Mouse (Mus musculus) intestine, embryonic 15.5 days (tissue): ENCODE data around the gene Artn. TPM values are rescaled to one million over a fixed set of nuclear protein-coding genes. Genes with fewer than 3 reads are reported as not detected.

Experiments used
- ATAC-seq: fragments of 200-750 bp; cut with Nextera tagmentation; 2 replicates; pipeline ENCODE4 v1.8.0; 2017; ENCODE audit warnings: moderate TSS enrichment, moderate library complexity
- H3K27ac ChIP-seq: fragments of 300-500 bp; sonication (generic); 2 replicates; pipeline ENCODE4 v1.5.1; 2015; ENCODE audit warnings: mild to moderate bottlenecking, inconsistent platforms
- H3K27me3 ChIP-seq: fragments of 300-500 bp; sonication (generic); replicated peaks from 2 replicates; pipeline ENCODE4 v1.6.1; 2015; ENCODE audit warnings: inconsistent platforms
- H3K36me3 ChIP-seq: fragments of 300-500 bp; sonication (generic); 2 replicates; pipeline ENCODE4 v1.6.1; 2015; ENCODE audit warnings: inconsistent platforms
- H3K4me1 ChIP-seq: fragments of 300-500 bp; sonication (generic); replicated peaks from 2 replicates; pipeline ENCODE4 v1.6.1; 2015; ENCODE audit warnings: inconsistent platforms
- H3K4me2 ChIP-seq: fragments of 300-500 bp; sonication (generic); replicated peaks from 2 replicates; pipeline ENCODE4 v1.6.1; 2015; ENCODE audit warnings: mild to moderate bottlenecking, inconsistent platforms
- H3K4me3 ChIP-seq: fragments of 300-500 bp; sonication (generic); replicated peaks from 2 replicates; pipeline ENCODE4 v1.5.1; 2015; ENCODE audit warnings: inconsistent platforms
- H3K9ac ChIP-seq: fragments of 300-500 bp; sonication (generic); 2 replicates; pipeline ENCODE4 v1.6.1; 2015; ENCODE audit warnings: inconsistent platforms
- H3K9me3 ChIP-seq: fragments of 300-500 bp; sonication (generic); 2 replicates; pipeline ENCODE4 v1.6.1; 2016; ENCODE audit warnings: inconsistent platforms
- WGBS: fragments of 180-500 bp; shearing (Covaris S2); methylation state at CpG from one replicate; pipeline ENCODE4 v1.1.7; 2015; 5-methylcytosine and 5-hydroxymethylcytosine counted together
- polyA plus RNA-seq: library from polyadenylated mRNA; unstranded; fragments of >200 nt; fragmentation: Nextera tagmentation; extraction: Ambion mirVana; gene quantifications from 2 replicates; pipeline ENCODE4 v1.2.1, GENCODE M21; 2015

Gene Artn
- polyA plus RNA-seq, 1 experiment from 2014 or later: 6.3 TPM

DNA sequence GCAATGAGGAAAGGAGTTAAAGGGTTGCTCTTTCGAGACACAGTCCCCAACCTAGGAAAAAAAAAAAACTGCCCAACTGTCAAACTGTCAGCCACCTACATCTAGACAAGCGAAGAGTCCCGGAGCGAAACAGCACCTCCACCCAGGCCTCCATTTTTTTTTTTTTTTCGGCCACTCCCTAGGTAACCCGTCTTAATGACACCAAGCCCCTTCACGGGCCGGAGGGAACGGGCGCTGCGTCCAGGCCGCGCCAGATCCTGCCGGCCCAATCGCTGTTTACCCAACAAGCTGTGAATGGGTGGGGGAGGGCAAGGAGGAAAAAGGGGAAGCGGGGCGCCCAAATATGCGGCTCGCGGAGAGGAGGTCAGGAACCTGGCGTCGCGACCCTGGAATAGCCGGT lies 42.9 kb downstream of the Artn start:
- peak; percentile 9; the same call in 1 of the 2 replicates for ATAC-seq
- peak overlapping the region; percentile 89 for H3K4me2 ChIP-seq
- WGBS: 2% methylated on average over 24 of the region's 24 CpGs
- peak overlapping the region; percentile 95 for H3K4me3 ChIP-seq
- H3K9ac ChIP-seq: peak overlapping the region; percentile 91
- peak overlapping the region; percentile 56 for H3K27ac ChIP-seq
- no peaks in the 10 kb centered on the region for H3K9me3 ChIP-seq
- peaks cover 17% of the 10 kb centered on the region for H3K36me3 ChIP-seq
- H3K27me3 ChIP-seq: no peaks in the 10 kb centered on the region
- H3K4me1 ChIP-seq: peaks cover 33% of the 10 kb centered on the region

DNA sequence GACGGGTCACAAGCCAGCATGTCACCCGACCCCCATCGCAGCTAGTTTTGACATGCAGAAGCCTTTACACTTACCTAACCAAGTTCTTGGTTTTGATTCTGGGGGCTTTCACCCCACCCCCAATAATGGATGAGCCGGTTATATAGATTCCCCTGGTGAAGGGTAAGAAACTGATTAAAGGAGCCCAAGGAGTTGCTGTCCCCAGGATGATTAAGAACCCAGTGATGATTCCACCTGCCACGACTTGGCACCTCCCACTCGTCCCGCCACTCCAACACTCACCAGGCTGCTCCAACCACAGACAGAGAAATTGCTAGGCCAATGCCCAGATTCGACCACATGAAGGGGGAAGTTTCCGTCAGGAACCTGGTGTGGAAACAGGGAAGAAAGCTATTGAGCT lies 43.6 kb downstream of the Artn start:
- 78% methylated on average over 9 of the region's 9 CpGs for WGBS
- H3K4me1 ChIP-seq: peaks cover 29% of the 10 kb centered on the region

DNA sequence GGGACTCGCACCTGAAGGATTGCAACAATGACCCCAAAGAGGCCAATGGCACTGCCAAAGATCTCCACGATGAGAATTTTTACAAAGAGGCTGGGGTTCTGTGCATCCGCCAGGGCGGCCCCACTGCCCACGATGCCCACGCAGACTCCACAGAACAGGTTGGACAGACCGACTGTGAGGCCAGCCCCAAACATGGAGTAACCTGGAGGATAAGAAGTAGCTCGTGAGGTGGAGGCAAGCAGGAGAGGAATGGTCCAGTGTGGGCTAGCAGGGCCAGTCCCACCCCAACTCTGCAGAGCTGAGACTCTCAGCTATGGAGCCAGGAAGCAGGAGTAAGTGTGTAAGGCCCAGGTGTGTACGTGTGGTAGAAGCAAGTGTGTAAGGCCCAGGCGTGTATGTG lies 44.5 kb downstream of the Artn start:
- no peak overlapping the region for H3K4me3 ChIP-seq
- peaks cover 25% of the 10 kb centered on the region for H3K4me1 ChIP-seq
- peaks cover 12% of the 10 kb centered on the region for H3K36me3 ChIP-seq
- H3K4me2 ChIP-seq: no peak overlapping the region
- no peaks in the 10 kb centered on the region for H3K9me3 ChIP-seq
- no peaks in the 10 kb centered on the region for H3K27me3 ChIP-seq
- WGBS: 96% methylated on average over 10 of the region's 10 CpGs
- H3K27ac ChIP-seq: no peak overlapping the region
- H3K9ac ChIP-seq: no peak overlapping the region
- ATAC-seq: no peak

More for the DNA sequence above, 43.6 kb downstream of the Artn start:
- Histone ChIP-seq H3K27ac (no peak overlapping the region), H3K9ac (peak overlapping the region; percentile 91; the same call in 1 of the 2 replicates), H3K4me2 (peak overlapping the region; percentile 89), H3K9me3 (no peaks in the 10 kb centered on the region), H3K36me3 (peaks cover 17% of the 10 kb centered on the region), H3K4me3 (peak overlapping the region; percentile 95), H3K27me3 (no peaks in the 10 kb centered on the region)
- no peak for ATAC-seq

DNA sequence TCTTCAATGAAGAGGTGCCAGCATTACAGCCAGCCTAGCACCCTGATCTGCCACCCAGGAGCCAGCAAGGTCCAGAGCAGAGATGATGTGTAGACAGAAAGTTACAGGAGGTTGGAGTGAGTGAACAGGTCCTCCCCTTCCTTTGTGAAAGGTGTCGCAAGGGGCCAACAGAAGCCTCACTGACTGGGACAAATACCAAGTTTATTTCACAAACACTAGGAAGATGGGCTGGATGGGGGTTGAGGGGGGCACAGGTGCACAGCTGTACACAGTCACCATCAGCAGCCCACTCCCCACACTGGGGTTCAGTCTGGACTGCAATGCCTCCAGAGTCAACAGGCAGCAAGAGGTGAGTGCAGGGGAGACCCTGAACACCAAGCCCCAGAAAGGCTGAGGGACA lies 45.4 kb downstream of the Artn start:
- Histone ChIP-seq H3K27ac (no peak overlapping the region), H3K9ac (no peak overlapping the region), H3K4me3 (peak overlapping the region; percentile 77; the same call in 1 of the 2 replicates), H3K36me3 (peaks cover 8% of the 10 kb centered on the region), H3K9me3 (no peaks in the 10 kb centered on the region), H3K27me3 (no peaks in the 10 kb centered on the region), H3K4me1 (peaks cover 25% of the 10 kb centered on the region), H3K4me2 (peak overlapping the region; percentile 92)
- 100% methylated on average over 1 of the region's 1 CpGs for WGBS
- ATAC-seq: no peak

DNA sequence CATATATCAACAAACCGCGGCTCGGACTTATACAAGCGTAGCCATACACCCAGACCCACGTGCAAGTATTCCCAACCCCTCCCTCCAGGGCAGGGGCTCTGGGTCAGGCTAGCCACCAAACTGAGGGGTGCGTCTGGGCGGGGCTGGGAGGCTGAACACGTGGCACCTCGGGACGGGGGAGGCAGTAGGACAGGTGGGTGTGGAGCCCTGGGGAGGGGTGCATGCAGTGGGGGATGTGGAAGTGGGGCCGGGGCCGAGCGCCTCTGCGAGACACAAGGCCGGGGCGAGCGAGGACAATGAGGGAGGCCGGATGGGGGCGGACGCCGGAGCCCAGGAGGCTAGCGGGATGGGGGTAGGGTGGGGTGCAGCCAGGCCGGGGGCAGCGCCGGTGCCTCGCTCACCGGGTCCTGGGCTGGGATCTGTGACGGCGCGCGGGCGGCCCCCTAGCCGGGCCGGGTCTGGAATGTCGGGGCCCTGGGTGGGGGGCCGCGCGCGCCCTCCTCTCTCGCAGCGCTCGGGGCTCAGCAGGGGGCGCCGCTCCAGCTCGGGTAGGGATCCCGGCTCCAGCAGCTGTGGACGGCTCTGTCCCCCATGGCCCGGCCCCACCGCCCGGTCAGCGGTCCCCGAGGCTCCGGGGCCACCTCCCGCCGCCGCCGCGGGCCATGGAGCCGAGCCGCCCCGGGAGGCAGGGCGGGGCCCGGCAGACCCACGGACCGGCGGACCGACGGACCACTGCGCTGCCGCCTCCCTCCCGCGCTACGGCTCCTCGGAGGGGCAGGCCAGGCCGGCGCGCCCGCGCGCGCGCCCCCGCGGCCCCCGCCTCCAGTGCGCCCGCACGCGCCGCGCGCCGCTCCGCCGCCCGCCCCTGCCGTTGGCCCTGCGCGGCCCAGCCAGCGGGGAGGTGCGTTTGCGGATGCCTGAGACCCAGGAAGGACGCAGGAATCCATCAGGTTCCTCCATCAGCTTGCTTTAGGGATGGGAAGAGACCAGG lies 46.6 kb downstream of the Artn start, which contains the start of gene B4galt2:
B4galt2 (minus strand) TSS at position 787 of the 991 bp plus-strand sequence.
- Histone ChIP-seq H3K9me3 (no peaks in the 10 kb centered on the region), H3K4me1 (peaks cover 25% of the 10 kb centered on the region), H3K27ac (peak within 1 kb of the TSS; percentile 64; the same call in 1 of the 2 replicates), H3K4me3 (peak within 1 kb of the TSS; percentile 77), H3K27me3 (no peaks in the 10 kb centered on the region), H3K4me2 (peak within 1 kb of the TSS; percentile 92), H3K9ac (peak within 1 kb of the TSS; percentile 80), H3K36me3 (peaks cover 8% of the 10 kb centered on the region)
- WGBS: under 1% methylated on average over 93 of the region's 103 CpGs
- peak; percentile 56 for ATAC-seq

DNA sequence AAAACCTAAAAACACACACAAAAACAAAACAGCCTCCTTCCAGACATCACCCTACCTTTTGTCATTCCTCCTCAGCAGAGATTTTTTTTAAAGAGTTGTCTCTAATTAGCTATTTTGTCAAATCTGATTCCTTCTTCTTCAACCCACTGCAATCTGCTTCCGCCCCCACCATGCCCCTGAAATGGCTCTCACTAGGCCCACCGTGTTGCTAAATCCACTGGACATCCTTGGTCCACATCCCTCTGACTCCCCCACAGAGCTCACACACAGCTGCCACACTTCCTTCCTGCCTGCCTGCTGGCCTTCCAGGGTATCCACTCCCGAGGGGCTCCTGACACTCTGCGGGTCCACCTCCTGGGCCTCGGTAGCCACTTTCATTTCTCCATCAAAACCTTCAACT lies 50.9 kb downstream of the Artn start:
- Histone ChIP-seq H3K36me3 (peaks cover 17% of the 10 kb centered on the region), H3K9me3 (no peaks in the 10 kb centered on the region), H3K9ac (no peak overlapping the region), H3K4me2 (no peak overlapping the region), H3K27me3 (no peaks in the 10 kb centered on the region), H3K27ac (no peak overlapping the region), H3K4me1 (peaks cover 7% of the 10 kb centered on the region), H3K4me3 (no peak overlapping the region)
- ATAC-seq: no peak
- WGBS: 83% methylated on average over 5 of the region's 5 CpGs

DNA sequence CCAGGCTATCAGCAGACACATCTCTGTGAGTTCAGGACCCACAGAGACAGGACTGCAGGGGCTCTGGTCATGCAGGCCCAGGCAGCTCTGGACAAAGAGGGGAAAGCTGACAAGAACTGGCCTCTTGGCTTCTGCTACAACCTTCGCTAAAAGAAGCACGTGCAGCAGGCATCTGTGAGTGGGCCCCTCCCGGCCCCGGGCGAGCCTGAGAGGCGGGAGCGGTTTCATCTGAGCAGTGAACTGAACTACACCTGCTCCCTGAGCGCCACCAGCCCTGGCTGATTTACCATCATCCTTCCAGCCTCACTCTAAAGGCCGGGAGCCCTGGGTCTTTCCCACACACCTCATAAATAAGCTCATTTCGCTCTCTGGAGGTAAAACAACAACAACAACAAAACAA lies 51.3 kb downstream of the Artn start:
- Histone ChIP-seq H3K4me3 (no peak overlapping the region), H3K4me2 (no peak overlapping the region), H3K4me1 (peaks cover 4% of the 10 kb centered on the region; the same call in 1 of the 2 replicates), H3K9me3 (no peaks in the 10 kb centered on the region), H3K27ac (no peak overlapping the region), H3K27me3 (no peaks in the 10 kb centered on the region), H3K36me3 (peaks cover 20% of the 10 kb centered on the region), H3K9ac (no peak overlapping the region)
- ATAC-seq: no peak
- 56% methylated on average over 10 of the region's 10 CpGs for WGBS

Other genes starting within 250 kb of the Artn start
- gene Dmap1, start 247.5 kb downstream of the Artn start, polyA plus RNA-seq: 44.8 and 46.5 TPM in 2 replicates
- not detected in 2 replicates for gene Gm12845, start 205.4 kb downstream of the Artn start, polyA plus RNA-seq
- not detected in 2 replicates for gene Klf17, start 164.1 kb downstream of the Artn start, polyA plus RNA-seq
- 9.0 and 11.3 TPM in 2 replicates for gene Slc6a9, start 95.3 kb downstream of the Artn start, polyA plus RNA-seq
- gene Ccdc24, start 57.2 kb downstream of the Artn start, polyA plus RNA-seq: 0.48 and 1.0 TPM in 2 replicates
- gene B4galt2, start 46.3 kb downstream of the Artn start, polyA plus RNA-seq: 14.0 and 15.6 TPM in 2 replicates
- 239 and 288 TPM in 2 replicates for gene Atp6v0b, start 42.4 kb downstream of the Artn start, polyA plus RNA-seq
- 17.1 and 18.3 TPM in 2 replicates for gene Dph2, start 37.7 kb downstream of the Artn start, polyA plus RNA-seq
- 34.9 and 39.3 TPM in 2 replicates for gene Ipo13, start 14.8 kb downstream of the Artn start, polyA plus RNA-seq
- 7.5 and 8.2 TPM in 2 replicates for gene St3gal3, start 205.2 kb upstream of the Artn start, polyA plus RNA-seq